Mouse (Mus musculus) MN1 (cell line): ENCODE data around the gene Ube2v1.

ENCODE experiments used
- DNase-seq: peaks from one replicate; pipeline ENCODE4 v3.0.0-alpha.2; 2016; ENCODE audit warnings: low spot score

The Ube2v1 gene

DNA sequence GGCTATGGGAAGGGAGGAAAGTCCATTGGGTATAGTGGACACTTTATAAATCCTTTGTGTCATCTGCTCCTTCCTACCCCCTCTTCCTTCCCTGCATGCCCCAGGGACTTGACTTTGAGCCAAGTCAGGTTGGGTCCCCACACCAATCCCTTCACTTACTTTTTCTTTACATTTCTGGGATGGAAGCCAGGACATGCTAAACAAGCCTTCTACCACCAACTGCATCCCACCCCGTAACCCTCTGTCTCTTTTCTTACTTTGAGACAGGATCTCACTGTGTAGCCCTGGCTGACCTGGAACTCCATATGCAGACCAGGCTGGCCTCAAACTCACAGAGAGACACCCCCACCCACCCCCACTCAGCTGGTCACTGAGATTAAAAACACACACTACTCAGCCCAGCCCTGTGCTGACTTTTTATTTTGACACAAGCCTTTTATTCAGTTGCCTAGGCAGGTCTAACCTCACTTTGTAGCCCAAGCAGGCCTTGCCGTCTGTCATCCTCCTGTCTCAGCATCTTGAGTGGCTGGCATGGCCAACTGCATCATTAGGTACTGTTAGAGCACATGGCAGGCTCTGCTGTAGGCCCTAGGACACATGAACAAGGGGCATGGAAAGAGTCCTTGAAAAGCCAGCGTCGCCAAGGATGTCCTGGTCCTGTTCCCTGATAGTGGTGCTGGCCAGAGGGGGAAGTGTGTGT, 38.2 kb downstream of the Ube2v1 start:
- DNase-seq: no peak

DNA sequence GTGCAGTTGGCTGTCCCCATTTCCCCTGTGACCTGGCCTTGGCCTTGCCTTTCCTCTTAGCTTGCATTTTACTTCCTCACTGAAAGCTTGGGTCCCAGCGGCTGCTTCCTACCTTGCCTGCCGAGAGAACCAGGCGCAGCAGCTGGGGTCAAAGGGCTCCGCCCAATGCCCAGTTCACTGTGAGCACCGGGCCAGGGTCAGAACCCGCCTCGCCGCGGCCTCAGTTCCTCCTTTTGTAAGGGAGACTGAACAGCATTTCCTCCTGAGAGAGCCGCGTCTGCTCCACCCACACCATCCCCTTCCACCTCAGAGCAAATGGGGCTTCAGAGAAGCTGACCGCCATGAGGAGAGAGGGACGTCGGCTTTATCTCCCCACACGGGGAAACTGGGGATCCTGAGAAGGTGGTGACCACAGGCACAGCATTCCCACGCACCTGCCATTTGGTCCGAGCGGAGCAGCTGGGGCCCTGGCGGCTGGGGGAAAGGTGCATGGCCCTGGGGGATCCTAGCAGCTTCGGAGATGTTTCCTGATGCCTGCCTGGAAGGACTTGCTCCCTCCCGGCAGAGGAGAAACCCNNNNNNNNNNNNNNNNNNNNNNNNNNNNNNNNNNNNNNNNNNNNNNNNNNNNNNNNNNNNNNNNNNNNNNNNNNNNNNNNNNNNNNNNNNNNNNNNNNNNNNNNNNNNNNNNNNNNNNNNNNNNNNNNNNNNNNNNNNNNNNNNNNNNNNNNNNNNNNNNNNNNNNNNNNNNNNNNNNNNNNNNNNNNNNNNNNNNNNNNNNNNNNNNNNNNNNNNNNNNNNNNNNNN, 42.9 kb downstream of the Ube2v1 start:
- no peak for DNase-seq

DNA sequence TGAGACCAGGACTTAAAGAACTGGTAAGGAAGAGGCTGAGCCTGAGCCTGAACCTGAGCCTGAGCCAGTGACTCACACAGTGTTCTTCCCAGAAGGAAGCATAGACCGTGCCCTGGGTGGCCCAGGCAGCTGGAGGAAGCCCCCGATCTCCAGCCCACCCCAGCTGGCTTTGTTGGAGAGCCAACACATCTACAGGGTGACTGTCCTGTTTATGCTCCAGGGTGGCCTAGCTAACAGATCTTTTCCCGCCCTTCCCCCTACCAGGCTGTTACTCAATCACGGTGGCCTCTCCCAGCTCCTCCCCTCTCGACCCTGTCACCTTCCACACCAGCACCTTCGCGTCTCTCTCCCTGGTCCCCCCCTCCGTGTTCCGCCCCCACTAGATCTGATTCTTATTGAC, 44.9 kb downstream of the Ube2v1 start:
- DNase-seq: no peak

DNA sequence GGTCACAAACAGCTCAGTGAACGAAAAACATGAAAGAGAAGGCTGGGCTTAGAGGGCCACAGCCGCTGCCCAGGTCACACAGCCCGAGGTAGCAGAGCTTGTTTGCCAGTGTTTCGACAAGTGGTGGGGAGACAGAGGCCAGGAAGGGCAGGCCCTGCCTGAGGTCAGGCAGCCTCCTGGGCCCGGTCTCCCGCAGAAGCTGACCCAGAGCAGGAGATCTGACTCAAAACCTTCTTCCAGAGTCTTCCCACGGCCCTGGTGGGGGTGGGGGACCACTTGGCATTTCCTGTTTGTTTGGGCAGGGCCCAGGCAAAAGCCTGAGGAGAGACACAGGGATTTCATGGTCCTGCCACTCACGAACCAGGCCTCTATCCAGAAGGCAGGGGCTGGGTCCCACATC, 45.9 kb downstream of the Ube2v1 start:
- no peak for DNase-seq

DNA sequence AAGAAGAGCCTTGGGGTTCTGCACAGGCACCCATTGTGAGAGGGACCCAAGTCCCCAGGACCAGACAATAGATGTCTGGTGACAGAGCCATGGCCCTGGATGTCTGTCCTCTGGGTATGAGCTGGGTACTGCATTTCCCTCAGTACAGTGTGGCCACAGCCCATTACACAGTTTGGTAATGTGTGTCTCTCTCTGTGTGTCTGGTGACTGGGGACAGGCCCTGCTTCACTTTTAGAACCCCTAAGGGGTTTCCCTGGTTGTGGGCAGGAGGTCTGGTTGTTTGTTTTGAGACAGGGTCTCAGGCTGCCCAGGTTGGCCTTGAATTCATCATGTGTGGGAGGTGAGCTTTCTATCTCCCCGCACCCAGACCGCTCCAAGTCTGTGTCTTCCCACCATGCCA, 46.6 kb downstream of the Ube2v1 start:
- no peak for DNase-seq

DNA sequence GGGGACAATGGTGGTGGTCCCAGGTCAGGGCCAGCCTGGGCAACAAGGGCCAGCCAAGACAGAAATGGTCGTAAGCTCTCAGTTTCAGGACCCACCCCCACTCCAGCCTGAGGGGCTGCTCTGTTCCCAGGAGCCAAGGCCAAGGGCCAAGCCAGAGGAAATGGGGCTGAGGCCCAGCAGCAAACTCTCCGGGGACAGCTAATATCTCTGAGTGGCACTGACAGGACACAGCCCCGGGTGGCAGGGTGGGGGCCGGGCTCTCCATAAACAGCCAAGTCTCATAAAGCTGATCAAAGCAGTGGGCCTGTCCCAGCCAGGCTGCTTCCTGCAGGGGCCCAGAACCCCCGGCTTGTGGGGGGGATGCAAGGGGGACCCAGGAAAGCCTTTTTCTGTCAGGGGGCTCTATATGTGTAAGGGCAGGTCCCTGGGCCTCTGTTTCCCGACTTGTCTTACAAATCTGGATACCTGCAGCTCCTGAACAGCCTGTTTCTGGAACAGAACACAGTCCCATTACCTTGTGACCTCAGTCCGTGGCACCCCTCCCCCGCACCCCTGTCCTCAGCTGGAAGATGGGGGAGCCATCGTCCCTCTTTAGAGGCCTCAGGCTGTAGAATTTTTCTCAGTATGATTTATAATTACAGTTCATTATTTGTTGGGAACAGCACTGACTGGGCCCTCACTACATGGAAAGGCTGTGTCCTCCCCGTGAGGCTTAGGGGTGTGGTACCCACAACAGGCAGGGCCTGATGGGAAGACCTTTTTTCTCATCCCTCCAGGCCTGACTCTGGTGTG, 48.5 kb downstream of the Ube2v1 start:
- peak; percentile 46 for DNase-seq

DNA sequence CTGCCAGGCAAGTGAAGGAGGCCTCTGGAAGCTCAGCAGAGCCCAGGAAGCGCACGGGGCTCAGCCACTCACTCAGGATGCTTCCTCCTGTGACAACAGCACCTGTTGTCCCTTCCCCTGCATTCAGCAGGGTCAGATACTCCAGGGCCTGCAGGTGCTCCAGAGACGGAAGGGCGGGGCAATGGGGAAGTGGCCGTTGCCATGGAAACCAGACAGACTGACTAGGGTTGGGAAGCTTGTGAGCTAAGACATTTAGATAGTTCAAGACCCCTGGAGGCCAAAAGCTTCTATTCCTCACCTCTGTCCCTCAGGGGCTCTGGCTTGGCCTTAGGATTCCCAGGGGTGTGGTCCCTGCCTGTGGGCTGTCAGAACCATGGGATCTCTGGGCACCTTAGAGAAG, 53.4 kb downstream of the Ube2v1 start:
- DNase-seq: no peak

DNA sequence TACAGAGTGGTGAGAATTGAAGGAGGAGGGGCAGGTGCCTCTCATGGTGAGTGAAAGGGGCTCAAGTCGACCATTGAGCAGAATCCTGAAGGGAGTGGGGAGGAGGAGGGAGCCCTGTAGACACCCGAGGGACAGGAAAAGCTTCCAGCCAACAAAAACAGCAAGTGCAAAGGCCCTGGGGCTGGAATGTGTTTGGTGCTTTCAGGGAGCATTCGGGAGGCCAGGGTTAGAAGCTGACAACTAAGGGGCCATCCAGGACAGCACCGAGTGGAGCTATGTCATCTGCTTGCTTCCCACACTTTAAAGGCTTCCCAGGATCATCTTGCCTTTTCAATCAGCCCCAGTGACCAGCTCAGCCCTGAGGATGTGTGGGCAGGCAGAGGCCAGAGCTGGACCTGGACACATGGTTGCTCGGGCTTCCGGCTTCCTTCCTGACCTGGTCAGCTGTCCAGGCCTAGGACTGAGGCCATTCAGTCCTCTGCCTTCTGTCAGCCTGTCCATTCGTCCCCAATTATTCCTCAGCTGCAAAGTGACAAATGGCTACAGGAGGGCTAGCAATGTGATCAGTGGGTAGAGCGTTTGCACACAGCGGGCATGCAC, 54.6 kb downstream of the Ube2v1 start:
- DNase-seq: no peak

DNA sequence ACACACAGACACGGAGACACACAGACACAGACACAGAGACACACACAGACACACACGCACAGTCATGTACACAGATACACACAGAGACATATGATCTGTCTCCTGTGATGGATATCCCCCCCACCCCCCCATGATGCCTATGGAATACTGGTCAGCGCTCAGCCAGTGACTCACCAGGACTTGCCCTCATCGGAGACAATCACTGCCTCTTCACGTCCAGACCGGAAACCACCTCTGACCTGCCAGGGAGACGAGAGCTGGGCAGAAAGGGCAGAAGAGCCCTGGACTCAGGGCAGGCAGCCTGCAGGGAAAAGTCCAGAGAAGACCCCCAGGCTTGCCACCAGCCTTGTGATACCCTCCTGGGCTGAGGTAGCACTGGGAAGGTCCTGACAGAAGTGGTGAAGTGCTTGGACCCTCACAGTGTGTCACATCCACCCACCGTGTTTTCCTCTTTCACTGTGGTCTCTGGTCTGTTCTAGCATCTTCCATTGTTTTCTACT, 55.7 kb downstream of the Ube2v1 start:
- DNase-seq: no peak

DNA sequence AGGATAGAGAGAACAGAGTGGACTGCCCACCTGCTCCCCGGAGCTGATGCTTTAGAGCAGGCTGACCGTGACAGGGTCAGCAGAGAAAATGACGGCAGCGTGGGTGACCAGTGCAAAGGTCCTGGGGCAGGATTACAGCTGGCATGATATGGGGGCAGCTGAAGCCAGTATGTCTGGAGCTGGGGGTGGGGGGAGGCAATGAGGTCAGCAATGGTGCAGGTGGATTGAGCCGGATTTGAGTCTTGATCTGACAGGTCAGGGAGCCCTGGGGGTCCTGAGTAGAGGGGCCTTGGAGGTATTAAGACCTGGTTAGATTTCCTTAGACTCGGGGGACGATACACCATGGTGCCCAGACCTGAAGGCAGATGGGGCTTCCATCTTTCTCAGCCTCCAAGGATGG, 56.3 kb downstream of the Ube2v1 start:
- no peak for DNase-seq

DNA sequence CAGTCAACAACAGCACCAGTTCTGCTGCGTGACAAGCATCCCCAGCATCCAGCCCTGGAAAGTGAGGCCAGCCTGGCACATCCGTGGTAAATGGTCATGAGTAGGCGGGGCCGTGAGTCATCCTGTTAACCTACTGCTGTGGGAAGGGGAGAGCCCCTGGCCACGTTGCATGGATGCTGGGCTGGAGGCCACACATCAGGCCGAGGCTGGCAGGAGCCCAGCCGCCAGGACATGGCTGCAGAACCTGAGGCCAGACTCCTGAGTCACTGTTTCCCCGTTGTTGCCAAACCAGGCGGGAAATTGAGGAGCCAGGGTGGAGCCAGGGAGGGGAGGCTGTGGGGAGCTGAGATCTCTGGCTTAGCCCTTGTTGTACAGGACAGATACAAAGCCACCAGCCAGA, 57.1 kb downstream of the Ube2v1 start:
- DNase-seq: peak; percentile 73

DNA sequence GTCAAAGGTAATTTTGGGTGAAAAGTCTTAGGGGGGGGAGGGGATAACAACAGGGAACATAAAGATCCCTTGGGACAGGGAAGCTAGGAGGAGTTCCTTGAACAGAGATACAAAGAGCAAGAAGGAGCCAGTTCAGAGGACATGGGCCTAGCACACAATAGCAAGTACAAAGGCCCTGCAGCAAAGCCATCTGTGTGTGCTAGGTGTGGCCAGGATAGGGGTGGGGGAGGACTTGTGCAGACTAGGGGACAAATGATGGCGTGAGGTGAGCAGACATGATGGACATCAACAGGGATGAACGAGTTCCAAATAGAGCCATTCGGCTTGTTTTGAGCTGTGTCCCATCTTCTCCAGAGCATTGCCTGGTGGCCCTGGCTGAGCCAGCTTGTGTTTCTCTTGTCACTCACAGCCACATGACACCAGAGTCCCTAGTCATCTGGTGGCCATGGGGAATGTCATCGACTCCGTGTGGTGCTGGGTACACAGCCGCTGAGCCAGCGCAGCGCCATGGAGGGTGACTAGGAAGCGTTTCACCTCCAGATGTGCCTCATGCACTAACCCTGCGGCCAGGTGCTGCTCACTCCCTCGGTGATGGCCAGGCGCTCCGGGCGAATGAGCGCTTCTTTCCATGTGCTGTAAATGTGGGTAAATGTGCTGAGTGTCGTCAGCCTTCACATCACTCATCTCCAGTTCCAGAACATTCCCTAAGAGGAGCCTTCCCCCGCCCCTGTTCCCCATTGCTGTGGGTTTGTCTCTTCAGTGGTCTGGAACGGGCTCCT, 60.3 kb downstream of the Ube2v1 start:
- no peak for DNase-seq

DNA sequence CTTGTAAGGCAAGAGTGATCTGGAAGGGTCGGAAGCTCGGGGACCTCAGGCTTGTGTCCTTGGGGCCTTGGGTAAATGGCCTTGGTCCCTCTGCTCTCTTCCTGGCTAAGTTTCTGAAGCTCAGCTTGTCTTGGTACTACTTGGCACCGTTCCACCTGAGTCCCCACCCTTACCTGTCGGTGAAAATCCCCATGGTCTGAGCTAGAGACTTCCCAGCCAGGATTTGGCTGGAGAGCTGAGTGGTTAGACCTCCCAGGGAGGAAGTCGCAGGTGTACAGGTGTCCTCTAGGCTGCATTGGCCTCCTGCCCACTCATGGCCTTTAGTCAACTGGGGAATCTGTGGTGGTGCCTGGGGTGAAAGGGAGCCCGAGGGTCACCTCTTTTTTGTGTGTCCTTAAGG, 61.1 kb downstream of the Ube2v1 start:
- no peak for DNase-seq

DNA sequence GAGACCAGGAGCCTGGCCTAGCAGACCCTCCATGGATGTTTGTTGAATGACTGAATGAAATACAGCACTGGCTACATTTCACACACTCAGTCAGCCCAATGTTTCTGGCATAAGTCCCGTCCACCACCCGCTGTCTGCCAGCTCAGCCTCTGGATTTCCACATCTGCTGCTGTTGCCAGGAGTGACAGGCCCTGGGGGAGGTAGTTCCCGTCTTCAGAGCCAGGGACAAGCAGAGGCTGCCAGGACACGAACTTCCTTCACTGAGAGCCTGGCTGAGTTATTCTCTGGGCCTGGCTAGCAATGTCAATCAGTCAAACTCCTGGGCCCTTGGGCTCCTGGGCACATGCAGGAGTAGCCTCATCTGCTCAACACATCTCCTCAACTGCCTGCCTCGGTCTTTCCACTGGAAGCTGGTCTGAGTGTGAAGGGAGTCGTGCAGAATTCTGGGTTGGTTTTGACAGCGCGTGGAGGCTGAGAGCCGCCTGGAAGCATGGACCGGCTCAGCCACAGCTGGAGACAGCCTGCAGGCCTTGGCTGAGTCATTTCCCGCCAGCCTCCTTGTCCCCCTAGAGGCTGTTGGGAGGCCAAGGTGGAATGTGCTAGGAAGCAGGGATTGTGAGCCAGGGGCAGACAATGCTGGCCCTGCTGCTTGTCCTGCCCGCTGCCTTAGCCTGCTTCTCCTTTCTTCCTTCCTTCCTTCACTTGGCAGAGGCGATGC, 61.8 kb downstream of the Ube2v1 start:
- DNase-seq: peak; percentile 60

DNA sequence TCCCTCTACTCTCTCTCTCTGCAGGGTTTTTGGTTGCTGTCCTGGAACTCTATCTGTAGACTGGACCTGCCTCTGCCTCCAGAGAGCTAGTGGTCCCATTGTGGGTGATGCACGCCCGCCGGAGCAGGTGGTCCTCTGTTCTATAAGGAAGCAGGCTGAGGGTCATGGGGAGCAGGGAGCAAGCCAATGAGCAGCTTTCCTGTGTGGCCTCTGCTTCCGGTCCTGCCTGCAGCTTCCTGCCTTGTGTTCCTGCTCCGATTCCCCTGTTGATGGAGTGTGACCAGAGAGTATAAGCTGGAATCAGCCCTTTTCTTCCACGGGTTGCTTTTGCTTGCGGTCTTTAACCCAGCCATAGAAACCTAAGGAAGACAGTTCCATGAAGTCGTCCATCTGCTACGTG, 63.8 kb downstream of the Ube2v1 start:
- no peak for DNase-seq

DNA sequence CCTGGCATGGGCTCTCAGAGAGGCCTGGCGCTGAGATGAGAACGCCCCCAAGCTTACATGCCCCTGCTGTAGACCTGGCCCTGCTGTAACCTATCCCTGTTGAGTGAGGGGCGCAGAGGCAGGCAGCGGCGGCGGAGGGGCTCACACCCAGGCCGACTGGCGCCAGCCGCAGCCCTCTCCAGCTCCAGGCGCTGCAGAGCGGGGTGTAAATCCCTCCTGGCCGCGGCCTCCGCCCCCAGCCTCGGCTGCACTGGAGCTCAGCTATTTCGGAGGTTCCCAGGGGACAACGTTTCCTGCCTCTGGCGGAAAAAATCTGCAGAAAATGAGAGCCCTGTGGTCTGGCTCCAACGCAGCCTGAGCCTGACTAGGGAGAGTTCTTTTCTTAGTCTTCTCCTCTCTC, 66.2 kb downstream of the Ube2v1 start:
- DNase-seq: peak; percentile 88

DNA sequence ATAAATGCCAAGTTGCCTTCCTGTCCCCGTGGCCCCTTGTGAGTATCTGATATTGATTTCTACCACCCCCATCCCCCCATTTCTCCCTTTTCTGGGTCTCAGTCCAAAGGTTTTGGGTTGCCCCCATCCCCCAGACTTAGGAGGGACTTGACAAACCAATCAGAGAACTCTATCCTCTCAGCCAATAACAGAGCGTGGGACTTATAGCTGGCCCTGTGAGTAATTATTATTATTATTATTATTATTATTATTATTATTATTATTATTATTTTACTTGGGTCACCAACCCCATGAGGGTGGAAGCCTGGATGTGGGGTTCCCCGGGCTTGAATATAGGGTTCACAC, 66.6 kb downstream of the Ube2v1 start:
- no peak for DNase-seq

DNA sequence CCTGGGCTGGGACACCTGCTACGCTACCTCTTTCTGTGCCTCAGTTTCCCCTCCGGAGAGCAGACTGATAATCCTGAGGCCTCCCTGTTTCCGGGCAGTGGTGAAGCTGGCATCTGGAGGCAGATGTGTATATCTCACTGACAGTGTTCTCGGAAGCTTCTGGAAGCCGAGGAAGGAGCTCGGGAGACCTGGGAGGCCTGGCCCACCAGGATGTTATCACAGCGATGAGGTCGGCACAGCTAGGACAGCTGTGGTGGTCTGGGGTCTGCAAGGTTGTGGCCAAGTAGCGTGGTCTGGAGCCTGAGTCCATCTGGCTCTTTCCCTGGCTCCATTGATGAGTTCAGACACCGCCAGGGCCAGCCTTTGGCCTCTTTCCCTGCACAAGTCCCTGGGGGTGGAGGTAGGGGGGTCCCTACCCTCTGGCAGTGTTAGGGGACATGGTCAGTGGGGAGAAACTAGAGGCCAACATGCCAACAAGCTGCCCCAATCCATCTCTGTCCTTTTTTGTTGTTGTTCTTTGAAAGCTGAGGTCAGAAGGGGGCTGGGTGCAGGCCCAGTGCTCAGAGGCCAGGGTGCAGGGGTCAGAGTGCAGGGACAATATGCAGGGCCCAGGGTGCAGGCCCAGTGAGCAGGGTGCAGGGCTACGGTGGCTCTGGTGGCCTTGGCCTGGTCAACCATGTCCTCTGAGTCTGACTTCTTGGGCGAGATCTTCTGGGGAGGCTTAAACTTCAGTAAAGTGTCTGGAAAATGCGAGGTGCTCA, 67.2 kb downstream of the Ube2v1 start:
- DNase-seq: no peak

DNA sequence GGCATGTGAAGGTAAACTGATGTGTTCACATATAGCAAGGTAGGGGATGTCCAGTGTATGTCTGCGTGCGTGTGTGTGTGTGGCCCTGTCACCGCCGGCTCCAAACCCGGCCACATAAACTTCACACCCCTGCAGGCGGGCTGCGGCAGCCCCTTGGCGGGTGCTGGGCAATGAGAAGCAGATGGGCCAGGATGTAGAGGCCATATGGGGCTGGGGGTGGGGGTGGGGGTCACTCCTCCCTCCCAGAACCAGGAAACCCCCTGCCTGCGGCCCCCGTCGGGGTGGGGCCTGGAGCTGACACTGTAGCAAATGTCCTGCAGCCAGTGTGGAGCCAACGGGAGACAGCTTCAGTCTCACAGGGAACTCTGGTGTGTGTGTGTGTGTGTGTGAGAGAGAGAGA, 68.2 kb downstream of the Ube2v1 start:
- no peak for DNase-seq

DNA sequence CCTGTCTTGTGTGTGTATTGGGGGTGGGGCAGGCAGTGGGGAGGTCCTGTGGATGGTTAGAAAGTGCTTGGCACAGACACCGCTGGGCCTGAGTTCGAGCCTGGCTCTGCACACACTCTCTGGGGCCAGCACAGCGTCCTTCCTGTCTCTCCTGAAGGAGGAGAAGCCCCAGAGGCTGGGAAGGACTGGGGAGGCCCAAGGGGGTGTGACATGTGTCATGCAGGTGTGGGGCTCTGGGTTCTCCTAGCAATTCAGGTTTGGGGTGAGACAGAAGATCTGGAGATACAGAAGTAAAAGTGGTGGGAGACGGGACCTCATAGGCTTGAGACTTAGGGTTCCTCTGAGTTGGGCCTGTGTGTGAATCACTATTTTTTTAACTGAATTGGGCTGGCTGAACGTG, 68.9 kb downstream of the Ube2v1 start:
- DNase-seq: no peak
